Mouse (Mus musculus) heart, postnatal 0 days (tissue): ENCODE data around the gene Pbdc1. TPM values are rescaled to one million over a fixed set of nuclear protein-coding genes. Genes with fewer than 3 reads are reported as not detected.
"Not testable (repeated sequence)": the region's sequence is repeated elsewhere in the genome, so short reads cannot be mapped to it uniquely, and the experiment has no call there.

ENCODE experiments used
- ATAC-seq: fragments of 200-750 bp; cut with Nextera tagmentation; 2 replicates; pipeline ENCODE4 v1.8.0; 2017; ENCODE audit warnings: low read depth, moderate number of reproducible peaks, moderate library complexity; ENCODE audit not compliant: insufficient read depth
- DNase-seq: peaks from one replicate; pipeline ENCODE4 v3.0.0-alpha.2; 2016; ENCODE audit warnings: low spot score
- H3K27ac ChIP-seq: fragments of 300-500 bp; sonication (generic); 2 replicates; pipeline ENCODE4 v1.5.1; 2014; ENCODE audit warnings: low read depth, mild to moderate bottlenecking
- H3K27me3 ChIP-seq: fragments of 300-500 bp; sonication (generic); 2 replicates; pipeline ENCODE4 v1.6.1; 2014; ENCODE audit warnings: low read length, mixed read lengths; ENCODE audit not compliant: control insufficient read depth, insufficient read depth
- H3K36me3 ChIP-seq: fragments of 300-500 bp; sonication (generic); replicated peaks from 2 replicates; pipeline ENCODE4 v1.6.1; 2014; ENCODE audit warnings: low read length, mixed read lengths; ENCODE audit not compliant: control insufficient read depth, insufficient read depth
- H3K4me1 ChIP-seq: fragments of 300-500 bp; sonication (generic); 2 replicates; pipeline ENCODE4 v1.6.1; 2014; ENCODE audit warnings: antibody characterized with exemption; ENCODE audit not compliant: control insufficient read depth, insufficient read depth
- H3K4me2 ChIP-seq: fragments of 300-500 bp; sonication (generic); 2 replicates; pipeline ENCODE4 v1.6.1; 2014; ENCODE audit warnings: low read depth, mild to moderate bottlenecking, low read length, moderate library complexity
- H3K4me3 ChIP-seq: fragments of 300-500 bp; sonication (generic); 2 replicates; pipeline ENCODE4 v1.5.1; 2014; ENCODE audit warnings: low read depth, low read length
- H3K9ac ChIP-seq: fragments of 300-500 bp; sonication (generic); replicated peaks from 2 replicates; pipeline ENCODE4 v1.6.1; 2014; ENCODE audit warnings: low read depth, low read length, mixed read lengths
- H3K9me3 ChIP-seq: fragments of 300-500 bp; sonication (generic); replicated peaks from 2 replicates; pipeline ENCODE4 v1.6.1; 2016; ENCODE audit warnings: low read length; ENCODE audit not compliant: control insufficient read depth
- CTCF ChIP-seq: IDR thresholded peaks from 2 replicates; pipeline ENCODE4 v1.5.1; 2016; ENCODE audit warnings: antibody characterized with exemption, control low read depth, low read depth
- EP300 ChIP-seq: IDR thresholded peaks from 2 replicates; pipeline ENCODE4 v1.6.1; 2016; ENCODE audit warnings: antibody characterized with exemption, low read depth
- WGBS: fragments of 180-500 bp; shearing (Covaris S2); extraction: QIAGEN DNeasy Blood & Tissue Kit; methylation state at CpG from one replicate; pipeline ENCODE4 v1.1.7; 2014; 5-methylcytosine and 5-hydroxymethylcytosine counted together
- polyA plus RNA-seq: library from polyadenylated mRNA; unstranded; fragments of >200 nt; fragmentation: Nextera tagmentation; extraction: Ambion mirVana; gene quantifications from 2 replicates; pipeline ENCODE4 v1.2.1, GENCODE M21; 2015
- total RNA-seq: library from RNA; depleted of rRNA; stranded (reverse); fragments of >200 nt; gene quantifications from 2 replicates; pipeline ENCODE4 v1.2.3, GENCODE M21; 2014; ENCODE audit warnings: low replicate concordance; rRNA removed

Gene Pbdc1
- total and polyA plus RNA-seq, 2 experiments from 2014 or later = 13.7 to 27.6 TPM

DNA sequence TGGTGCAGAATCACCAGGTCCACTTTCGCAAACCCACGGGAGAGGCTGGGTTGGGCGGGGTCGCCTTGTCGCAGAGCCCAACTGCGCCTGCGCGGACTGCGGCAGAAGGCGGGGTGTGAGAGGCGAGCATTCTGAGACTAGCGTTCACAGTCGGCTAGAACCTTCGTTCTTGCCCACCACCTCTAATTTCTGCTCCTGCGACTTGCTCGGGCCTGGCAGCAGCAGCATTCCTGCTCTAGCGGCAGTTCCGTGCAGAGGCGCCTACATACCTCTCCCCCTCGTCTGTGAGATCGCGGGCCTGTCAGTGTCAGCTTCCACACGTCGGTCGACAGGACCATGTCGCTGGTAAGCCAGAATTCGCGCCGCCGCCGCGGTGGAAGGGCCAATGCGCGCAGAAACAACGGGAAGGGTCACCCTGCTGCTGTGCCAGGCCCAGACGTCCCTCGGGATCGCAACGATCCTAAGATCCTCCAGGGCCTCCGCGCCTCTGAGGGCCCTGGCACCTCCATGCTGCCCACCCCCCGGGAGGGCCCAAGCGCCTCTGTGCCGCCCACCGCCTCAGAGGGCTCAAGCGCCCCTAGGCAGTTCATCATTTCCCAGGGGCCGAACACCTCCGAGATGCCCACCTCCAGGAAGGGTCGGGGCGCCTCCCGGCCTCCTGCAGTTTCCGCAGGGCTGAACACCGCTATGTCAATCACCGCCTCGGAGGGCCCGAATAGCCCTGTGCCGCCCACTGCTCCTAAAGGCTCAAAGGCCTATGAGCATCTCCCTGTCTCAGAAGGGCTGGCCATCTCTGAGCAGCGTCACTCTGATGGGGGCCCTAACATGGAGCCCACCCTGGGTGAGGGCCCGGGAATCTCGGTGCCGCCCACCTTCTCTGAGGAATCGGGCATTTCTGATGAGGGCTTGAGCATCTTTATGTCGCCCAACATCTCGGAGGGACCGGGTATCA, 41.0 kb downstream of the Pbdc1 start, which contains the start of gene Magee1:
Gene Magee1 (plus strand): TSS at position 104 of the 952 bp plus-strand sequence.
- H3K9me3 ChIP-seq = no peaks in the 10 kb centered on the region
- WGBS = 9% methylated on average over 59 of the region's 65 CpGs
- DNase-seq = no peak
- no peaks in the 10 kb centered on the region for H3K4me1 ChIP-seq
- TF ChIP-seq CTCF (no peak), EP300 (no peak)
- H3K9ac ChIP-seq = peak within 1 kb of the TSS; percentile 51
- H3K27ac ChIP-seq = no peak within 1 kb of the TSS
- no peaks in the 10 kb centered on the region for H3K36me3 ChIP-seq
- peak within 1 kb of the TSS; percentile 94 for H3K4me2 ChIP-seq
- ATAC-seq = peak; percentile 55
- H3K27me3 ChIP-seq = 0 out of 2 replicates have a peak, but pooled peaks cover 11% of the 10 kb centered on the region
- peak within 1 kb of the TSS; percentile 65 for H3K4me3 ChIP-seq

DNA sequence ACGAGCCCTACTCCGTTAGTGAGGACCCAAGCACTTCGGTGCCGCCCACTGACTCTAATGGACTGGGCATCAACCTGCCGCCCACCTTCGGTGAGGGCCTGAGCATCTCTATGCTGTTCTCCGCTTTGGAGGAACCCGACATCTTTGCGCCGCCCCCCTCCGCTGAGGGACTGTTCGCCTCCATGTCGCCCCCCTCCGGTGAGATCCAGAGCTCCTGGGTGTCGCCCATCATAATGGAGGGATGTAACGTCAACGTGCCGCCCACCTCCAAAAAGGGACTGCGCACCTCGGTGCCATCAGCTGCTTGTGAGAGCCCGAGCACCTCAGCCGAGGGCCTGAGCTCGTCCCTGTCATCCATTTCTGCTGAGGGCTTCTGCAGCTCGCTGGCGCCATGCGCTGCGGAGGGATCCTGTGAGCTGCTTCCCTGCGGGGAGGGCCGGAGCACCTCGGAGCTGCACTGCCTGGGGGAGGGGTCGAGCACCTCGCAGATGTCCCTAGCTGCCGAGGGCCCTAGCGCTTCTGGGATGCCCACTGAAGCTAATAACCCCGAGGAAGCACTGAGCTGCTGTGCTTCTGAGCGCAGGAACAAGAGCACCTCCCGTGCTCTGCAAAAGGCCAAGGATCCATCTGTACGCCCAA, 41.8 kb downstream of the Pbdc1 start:
- WGBS = 17% methylated on average over 37 of the region's 38 CpGs
- peak; percentile 16 for DNase-seq

DNA sequence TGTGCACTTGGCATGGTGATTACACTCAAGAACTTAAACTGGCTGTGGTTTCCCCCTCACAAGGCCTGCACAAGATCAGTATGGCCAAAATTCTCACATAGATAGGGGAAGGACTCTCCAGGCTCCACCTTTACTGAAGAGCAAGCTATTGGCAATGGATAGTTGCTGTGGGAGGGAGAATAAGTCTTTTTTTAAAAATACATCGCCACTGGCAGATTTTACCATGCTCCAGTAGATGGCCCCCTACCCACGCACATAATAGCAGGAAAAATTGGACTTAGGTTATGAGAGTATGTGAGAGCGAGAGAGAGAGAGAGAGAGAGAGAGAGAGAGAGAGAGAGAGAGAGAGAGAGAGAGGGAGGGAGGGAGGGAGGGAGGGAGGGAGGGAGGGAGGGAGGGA, 45.3 kb downstream of the Pbdc1 start:
- DNase-seq (no peak), ATAC-seq (no peak)
- Histone ChIP-seq H3K36me3 (no peaks in the 10 kb centered on the region), H3K9me3 (no peaks in the 10 kb centered on the region), H3K27ac (no peak overlapping the region), H3K4me3 (no peak overlapping the region), H3K9ac (no peak overlapping the region), H3K4me1 (no peaks in the 10 kb centered on the region), H3K4me2 (no peak overlapping the region), H3K27me3 (0 out of 2 replicates have a peak, but pooled peaks cover 11% of the 10 kb centered on the region)
- WGBS = 15% methylated on average over 2 of the region's 3 CpGs
- TF ChIP-seq CTCF = peak; percentile 23; the same call in 1 of the 2 replicates
- no peak for TF ChIP-seq EP300

More for the DNA sequence above, 41.8 kb downstream of the Pbdc1 start:
- H3K27me3 ChIP-seq = 0 out of 2 replicates have a peak, but pooled peaks cover 11% of the 10 kb centered on the region
- H3K9me3 ChIP-seq = no peaks in the 10 kb centered on the region
- H3K4me1 ChIP-seq = no peaks in the 10 kb centered on the region
- peak overlapping the region; percentile 94 for H3K4me2 ChIP-seq
- H3K36me3 ChIP-seq = no peaks in the 10 kb centered on the region
- peak; percentile 81 for ATAC-seq
- peak overlapping the region; percentile 51; the same call in 1 of the 2 replicates for H3K9ac ChIP-seq
- H3K27ac ChIP-seq = no peak overlapping the region
- peak overlapping the region; percentile 65 for H3K4me3 ChIP-seq
- TF ChIP-seq EP300 = no peak
- TF ChIP-seq CTCF = peak; percentile 38

DNA sequence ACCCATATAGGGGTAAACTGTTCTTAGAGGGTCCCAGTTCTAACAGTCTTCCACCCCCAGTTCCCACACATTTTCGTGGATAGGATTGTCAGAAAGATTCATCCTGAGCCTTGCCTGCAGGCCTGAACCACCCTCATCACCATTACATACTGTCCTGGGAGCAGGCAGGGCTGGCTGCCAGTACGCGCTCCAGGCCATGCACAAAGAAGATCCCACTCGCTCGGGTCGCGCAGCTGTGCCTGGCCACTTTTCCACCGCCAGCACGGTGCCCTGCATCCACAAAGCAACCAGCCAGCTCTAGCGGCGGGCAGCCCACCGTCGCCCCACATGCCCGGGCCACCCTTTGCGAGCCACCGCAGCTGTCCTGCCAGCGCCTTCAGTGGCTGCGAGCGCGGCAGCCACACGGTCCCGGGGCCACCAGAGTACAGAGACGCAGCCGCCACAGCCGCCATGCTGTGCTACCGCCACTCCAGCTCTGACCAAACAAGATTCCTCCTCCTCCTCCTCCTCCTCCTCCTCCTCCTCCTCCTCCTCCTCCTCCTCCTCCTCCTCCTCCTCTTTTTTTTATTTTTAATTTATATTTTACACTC, 72.4 kb downstream of the Pbdc1 start:
- 34% methylated on average over 26 of the region's 26 CpGs for WGBS
- Histone ChIP-seq H3K36me3 (no peaks in the 10 kb centered on the region), H3K4me2 (peak overlapping the region; percentile 46), H3K4me1 (no peaks in the 10 kb centered on the region), H3K27ac (no peak overlapping the region), H3K9ac (no peak overlapping the region), H3K9me3 (no peaks in the 10 kb centered on the region), H3K4me3 (peak overlapping the region; percentile 27; the same call in 1 of the 2 replicates), H3K27me3 (no peaks in the 10 kb centered on the region)
- TF ChIP-seq CTCF = no peak
- TF ChIP-seq EP300 = no peak
- ATAC-seq (no peak), DNase-seq (no peak)

DNA sequence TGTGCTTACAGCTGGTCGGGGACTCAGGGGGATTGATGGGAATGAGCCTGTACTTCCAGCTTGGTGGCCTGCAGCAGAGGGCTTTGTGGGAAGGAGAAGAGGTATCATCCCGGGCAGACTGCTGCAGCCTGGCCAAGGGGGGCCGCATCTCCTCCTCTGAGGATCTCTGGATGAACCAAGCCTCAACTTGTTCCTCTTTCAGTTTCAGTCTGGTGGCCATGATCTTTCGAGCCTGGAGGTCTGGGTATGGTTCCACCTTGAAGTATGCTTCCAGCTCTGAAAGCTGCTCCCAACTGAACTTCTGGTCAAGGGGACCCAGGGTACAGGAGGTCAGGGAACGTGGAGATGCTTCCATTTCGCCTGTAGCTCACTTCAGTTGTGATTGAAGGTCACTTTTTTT, 85.5 kb downstream of the Pbdc1 start:
- H3K36me3 ChIP-seq, DNase-seq, H3K4me3 ChIP-seq, H3K9ac ChIP-seq, H3K27me3 ChIP-seq, H3K9me3 ChIP-seq, ATAC-seq, H3K4me2 ChIP-seq, H3K27ac ChIP-seq, H3K4me1 ChIP-seq: not testable (repeated sequence)
- 54% methylated on average over 6 of the region's 6 CpGs for WGBS

Other genes with a start within 250 kb of the Pbdc1 start
- 0.12 and 1.2 TPM in 2 replicates for gene Magee2, start 222.5 kb upstream of the Pbdc1 start, total RNA-seq
- 0.40 and 0.46 TPM in 2 replicates for gene Magee2, start 222.5 kb upstream of the Pbdc1 start, polyA plus RNA-seq
- 6.3 and 7.6 TPM in 2 replicates for gene Magee1, start 40.6 kb downstream of the Pbdc1 start, total RNA-seq
- 6.6 and 7.2 TPM in 2 replicates for gene Magee1, start 40.6 kb downstream of the Pbdc1 start, polyA plus RNA-seq